Mouse (Mus musculus) testis, postnatal 10 days (tissue): ENCODE measurements around the gene 4930583I09Rik.

Experiments used
- DNase-seq: peaks from one replicate; pipeline ENCODE4 v3.0.0; 2021; ENCODE audit warnings: low spot score

The 4930583I09Rik gene

GRCm38 (mm10) chr17:64802168-64802955 is 33.5 kb downstream of the 4930583I09Rik start:
- DNase-seq = no peak

GRCm38 (mm10) chr17:64792623-64793022 is 43.2 kb downstream of the 4930583I09Rik start:
- no peak for DNase-seq

GRCm38 (mm10) chr17:64792076-64792475 is 43.8 kb downstream of the 4930583I09Rik start:
- no peak for DNase-seq

GRCm38 (mm10) chr17:64789175-64789574 is 46.7 kb downstream of the 4930583I09Rik start:
- DNase-seq = no peak

- DNase-seq = no peak
Observed at GRCm38 (mm10) chr17:64788301-64788700, 47.6 kb downstream of the 4930583I09Rik start.

- no peak for DNase-seq
Observed at GRCm38 (mm10) chr17:64785961-64786360, 49.9 kb downstream of the 4930583I09Rik start.
